Mouse (Mus musculus): Measurements from ENCODE around the gene Cfap44. TPM values are rescaled to one million over a fixed set of nuclear protein-coding genes. Genes with fewer than 3 reads are reported as not detected.

Gene Cfap44
- polyA plus RNA-seq, 1 experiment: 0.04 TPM

DNA sequence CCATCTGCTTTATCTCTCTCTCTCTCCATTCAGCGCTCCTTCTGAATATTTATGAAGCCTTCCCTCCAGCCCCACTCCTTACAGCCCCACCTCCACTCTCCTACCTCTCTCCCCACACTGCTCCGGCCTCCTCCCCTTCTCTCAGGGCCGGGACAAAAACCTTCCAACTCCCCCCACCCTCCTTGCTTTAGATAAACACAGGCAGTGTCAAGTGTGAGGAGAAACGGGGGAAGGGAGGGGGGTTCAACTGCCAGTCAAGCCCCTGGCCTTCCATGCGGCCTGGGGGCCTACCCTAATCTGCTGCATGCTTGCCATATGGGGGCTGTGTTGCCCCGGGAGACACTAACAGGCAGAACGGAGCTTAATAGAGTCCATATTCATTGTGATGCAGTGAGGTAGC, 136.2 kb downstream of the Cfap44 start:
- no peak for DNase-seq (ENCODE audit: low spot score)

DNA sequence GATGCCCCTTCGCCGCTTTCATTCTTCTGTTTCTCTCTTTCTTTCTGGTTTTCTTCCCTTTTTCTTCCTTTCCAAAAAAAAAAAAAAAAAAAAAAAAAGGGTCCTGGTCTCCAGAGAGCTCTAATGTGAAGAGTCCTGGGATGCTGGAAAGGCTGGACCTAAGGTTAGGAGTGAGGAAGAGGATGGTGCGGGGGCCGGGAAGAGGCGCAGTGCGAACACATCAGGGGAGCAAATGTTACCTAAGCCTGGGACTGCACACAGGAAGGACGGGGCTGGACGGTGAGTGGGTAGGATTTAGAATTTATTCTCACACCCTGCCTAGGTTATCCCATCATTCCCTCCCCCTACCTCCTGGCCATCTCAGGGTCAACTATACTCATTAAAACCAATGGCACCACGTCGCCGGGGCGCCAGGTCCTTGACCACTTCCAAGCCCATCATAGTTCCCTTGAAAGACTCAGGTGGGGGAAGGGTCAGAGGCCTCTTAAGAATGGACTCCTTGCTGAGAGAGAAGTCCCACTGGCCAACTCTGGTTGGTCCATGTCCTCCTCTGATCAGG, 136.7 kb downstream of the Cfap44 start:
- DNase-seq (ENCODE audit: low spot score): no peak

Other genes starting within 250 kb of the Cfap44 start
- 8.6 and 10.7 TPM in 2 replicates for gene Usf3, start 221.6 kb upstream of the Cfap44 start, polyA plus RNA-seq (2012; rRNA removed)
- gene Sidt1, start 61.6 kb upstream of the Cfap44 start, polyA plus RNA-seq (2012; rRNA removed): 35.5 and 39.2 TPM in 2 replicates
- 27.1 and 41.0 TPM in 2 replicates for gene Spice1, start 47.7 kb upstream of the Cfap44 start, polyA plus RNA-seq (2012; rRNA removed)
- gene Boc, start 164.1 kb downstream of the Cfap44 start, polyA plus RNA-seq (2012; rRNA removed): 23.5 and 30.1 TPM in 2 replicates